Mouse (Mus musculus): ENCODE results near the gene Sppl3. TPM values are rescaled to one million over a fixed set of nuclear protein-coding genes. Genes with fewer than 3 reads are reported as not detected.

Gene Sppl3
- polyA plus RNA-seq, 1 experiment from 2014 or later: 39.4 TPM

DNA sequence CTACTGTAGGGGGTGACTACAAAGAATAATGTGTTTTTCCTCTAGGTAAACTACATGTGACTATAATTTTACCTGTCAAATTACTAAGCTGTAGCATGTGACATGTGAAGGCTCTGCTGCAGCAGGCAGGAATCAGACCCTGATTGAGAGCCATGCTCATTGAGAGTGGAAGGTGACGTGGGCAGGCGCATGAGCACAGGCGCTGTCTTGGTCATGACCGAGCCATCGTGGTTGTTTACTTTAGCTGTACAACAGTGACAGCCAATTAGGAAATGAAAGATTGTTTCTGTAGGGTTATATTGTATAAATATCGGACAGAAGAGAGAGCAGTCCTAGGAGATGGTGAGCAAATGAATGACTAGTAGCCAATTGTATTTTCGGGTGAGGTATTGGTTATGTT, 11.1 kb downstream of the Sppl3 start:
- Histone ChIP-seq H3K4me3 (replicated peaks; ENCODE audit: low read depth, low read length) (no peak overlapping the region), H3K27ac (no peak overlapping the region), H3K27me3 (ENCODE audit: insufficient read depth, low read length) (no peaks in the 10 kb centered on the region), H3K4me2 (ENCODE audit: low read length) (no peak overlapping the region), H3K36me3 (ENCODE audit: insufficient read depth, low read length) (no peaks in the 10 kb centered on the region), H3K4me1 (replicated peaks; ENCODE audit: insufficient read depth, low read length) (0 out of 2 replicates have a peak, but pooled peaks cover 11% of the 10 kb centered on the region), H3K9me3 (replicated peaks; ENCODE audit: low read length) (no peaks in the 10 kb centered on the region), H3K9ac (ENCODE audit: low read depth, low read length) (no peak overlapping the region)
- ATAC-seq (replicated peaks; ENCODE audit: low FRiP score, low read depth): no peak
- no peak for DNase-seq (ENCODE audit: low spot score)
- 69% methylated on average over 7 of the region's 7 CpGs for WGBS
- no peak for TF ChIP-seq CTCF (IDR thresholded peaks at IDR 0.05; ENCODE audit: low read depth)

DNA sequence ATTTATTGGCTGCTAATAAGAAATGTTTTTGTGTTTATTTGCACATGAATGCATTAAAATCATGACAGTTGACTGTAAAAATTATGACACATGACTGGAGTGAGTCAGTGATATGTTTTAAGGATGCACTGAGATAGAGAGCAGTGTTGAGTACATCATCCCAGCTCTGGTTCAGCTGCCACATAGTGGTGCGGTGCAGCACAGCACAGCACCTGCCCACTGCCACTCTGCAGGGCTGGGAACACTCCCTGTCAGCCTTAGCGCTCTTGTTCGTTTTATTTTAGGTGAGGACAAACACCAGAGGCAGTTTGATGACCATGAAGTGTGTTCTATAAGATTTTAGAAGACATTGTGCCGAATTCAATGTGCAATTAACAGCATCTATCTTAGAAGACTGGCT, 15.2 kb downstream of the Sppl3 start:
- H3K9me3 ChIP-seq (replicated peaks; ENCODE audit: low read length): no peaks in the 10 kb centered on the region
- 57% methylated on average over 4 of the region's 4 CpGs for WGBS
- no peak for DNase-seq (ENCODE audit: low spot score)
- H3K4me3 ChIP-seq (replicated peaks; ENCODE audit: low read depth, low read length): no peak overlapping the region
- H3K4me2 ChIP-seq (ENCODE audit: low read length): no peak overlapping the region
- no peaks in the 10 kb centered on the region for H3K4me1 ChIP-seq (replicated peaks; ENCODE audit: insufficient read depth, low read length)
- H3K9ac ChIP-seq (ENCODE audit: low read depth, low read length): no peak overlapping the region
- TF ChIP-seq CTCF (IDR thresholded peaks at IDR 0.05; ENCODE audit: low read depth): no peak
- H3K36me3 ChIP-seq (ENCODE audit: insufficient read depth, low read length): no peaks in the 10 kb centered on the region
- H3K27me3 ChIP-seq (ENCODE audit: insufficient read depth, low read length): no peaks in the 10 kb centered on the region
- no peak for ATAC-seq (replicated peaks; ENCODE audit: low FRiP score, low read depth)
- no peak overlapping the region for H3K27ac ChIP-seq

DNA sequence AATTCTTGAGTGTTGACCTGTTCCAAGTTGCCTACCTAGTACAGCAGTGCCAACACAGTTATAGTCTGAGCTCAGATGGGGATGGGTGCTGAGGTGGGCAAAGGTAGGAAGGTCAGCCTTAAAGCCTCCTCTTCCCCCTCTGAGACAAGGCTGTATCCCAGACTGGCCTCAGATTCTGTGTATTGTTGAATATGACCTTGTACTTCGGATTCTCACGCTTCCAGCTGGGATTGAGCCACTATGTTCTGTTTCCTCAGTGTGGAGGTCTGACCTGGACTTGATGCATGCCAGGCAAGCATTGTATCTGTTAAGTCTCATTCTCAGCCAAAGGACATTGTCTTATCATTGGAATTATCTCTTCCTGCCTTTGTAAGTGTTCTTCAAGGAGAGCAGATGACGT, 16.2 kb downstream of the Sppl3 start:
- ATAC-seq (replicated peaks; ENCODE audit: low FRiP score, low read depth) (no peak), DNase-seq (ENCODE audit: low spot score) (no peak)
- no peaks in the 10 kb centered on the region for H3K27me3 ChIP-seq (ENCODE audit: insufficient read depth, low read length)
- H3K4me1 ChIP-seq (replicated peaks; ENCODE audit: insufficient read depth, low read length): no peaks in the 10 kb centered on the region; the same call in 1 of the 2 replicates
- WGBS: 80% methylated on average over 3 of the region's 3 CpGs
- no peak overlapping the region for H3K4me2 ChIP-seq (ENCODE audit: low read length)
- no peaks in the 10 kb centered on the region for H3K9me3 ChIP-seq (replicated peaks; ENCODE audit: low read length)
- H3K27ac ChIP-seq: 0 out of 2 replicates have a peak overlapping the region, but pooled peaks have one; percentile 19
- no peaks in the 10 kb centered on the region for H3K36me3 ChIP-seq (ENCODE audit: insufficient read depth, low read length)
- no peak overlapping the region for H3K9ac ChIP-seq (ENCODE audit: low read depth, low read length)
- no peak overlapping the region for H3K4me3 ChIP-seq (replicated peaks; ENCODE audit: low read depth, low read length)
- no peak for TF ChIP-seq CTCF (IDR thresholded peaks at IDR 0.05; ENCODE audit: low read depth)

DNA sequence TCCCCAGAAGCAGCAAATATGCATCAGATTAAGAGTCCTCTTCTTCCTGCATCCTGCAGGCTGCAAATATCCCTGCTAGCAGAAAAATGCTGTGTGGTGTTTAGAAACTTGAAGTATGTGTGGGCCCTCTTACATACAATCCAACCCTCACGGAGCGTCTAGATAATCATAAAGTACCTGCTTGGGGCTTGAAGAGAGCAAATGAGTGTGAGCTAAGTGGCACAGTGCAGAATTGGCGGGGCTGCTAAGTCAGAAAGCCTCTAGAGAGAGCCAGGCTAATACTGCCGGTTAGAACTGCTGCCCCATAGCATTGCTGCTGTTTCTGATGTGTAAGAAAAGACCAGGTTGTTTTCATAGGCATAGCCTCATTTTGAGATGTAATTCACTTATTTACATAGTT, 18.0 kb downstream of the Sppl3 start:
- DNase-seq (ENCODE audit: low spot score) (no peak), ATAC-seq (replicated peaks; ENCODE audit: low FRiP score, low read depth) (no peak)
- no peaks in the 10 kb centered on the region for H3K27me3 ChIP-seq (ENCODE audit: insufficient read depth, low read length)
- no peak overlapping the region for H3K27ac ChIP-seq
- WGBS: 91% methylated on average over 4 of the region's 4 CpGs
- no peaks in the 10 kb centered on the region for H3K9me3 ChIP-seq (replicated peaks; ENCODE audit: low read length)
- H3K4me1 ChIP-seq (replicated peaks; ENCODE audit: insufficient read depth, low read length): peaks cover 3% of the 10 kb centered on the region; the same call in 1 of the 2 replicates
- no peaks in the 10 kb centered on the region for H3K36me3 ChIP-seq (ENCODE audit: insufficient read depth, low read length)
- no peak for TF ChIP-seq CTCF (IDR thresholded peaks at IDR 0.05; ENCODE audit: low read depth)
- H3K9ac ChIP-seq (ENCODE audit: low read depth, low read length): no peak overlapping the region
- no peak overlapping the region for H3K4me3 ChIP-seq (replicated peaks; ENCODE audit: low read depth, low read length)
- H3K4me2 ChIP-seq (ENCODE audit: low read length): no peak overlapping the region

DNA sequence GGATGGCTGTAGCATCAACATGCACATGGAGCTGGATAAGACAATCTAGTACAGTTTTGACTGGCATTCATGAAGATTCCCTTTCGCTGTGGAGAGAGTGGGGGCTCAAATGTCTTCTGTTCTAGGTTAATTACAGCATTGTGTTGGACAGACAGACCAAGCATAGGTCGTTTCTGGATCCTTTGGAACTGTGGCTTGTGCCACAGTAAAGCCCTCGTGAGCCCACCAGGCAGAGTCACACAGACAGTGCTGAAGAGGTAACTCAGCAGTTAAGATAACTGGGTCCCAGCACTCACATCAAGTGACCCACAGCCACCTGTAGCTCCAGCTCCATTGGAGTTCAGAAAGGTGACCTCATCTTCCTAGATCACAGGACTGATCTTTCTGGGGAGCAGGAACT, 18.6 kb downstream of the Sppl3 start:
- H3K36me3 ChIP-seq (ENCODE audit: insufficient read depth, low read length): no peaks in the 10 kb centered on the region
- H3K4me2 ChIP-seq (ENCODE audit: low read length): no peak overlapping the region
- no peaks in the 10 kb centered on the region for H3K27me3 ChIP-seq (ENCODE audit: insufficient read depth, low read length)
- WGBS: 85% methylated on average over 3 of the region's 3 CpGs
- no peak for DNase-seq (ENCODE audit: low spot score)
- no peak for TF ChIP-seq CTCF (IDR thresholded peaks at IDR 0.05; ENCODE audit: low read depth)
- no peak for ATAC-seq (replicated peaks; ENCODE audit: low FRiP score, low read depth)
- H3K27ac ChIP-seq: no peak overlapping the region
- no peaks in the 10 kb centered on the region for H3K9me3 ChIP-seq (replicated peaks; ENCODE audit: low read length)
- no peak overlapping the region for H3K9ac ChIP-seq (ENCODE audit: low read depth, low read length)
- no peak overlapping the region for H3K4me3 ChIP-seq (replicated peaks; ENCODE audit: low read depth, low read length)
- peaks cover 3% of the 10 kb centered on the region; the same call in 1 of the 2 replicates for H3K4me1 ChIP-seq (replicated peaks; ENCODE audit: insufficient read depth, low read length)

DNA sequence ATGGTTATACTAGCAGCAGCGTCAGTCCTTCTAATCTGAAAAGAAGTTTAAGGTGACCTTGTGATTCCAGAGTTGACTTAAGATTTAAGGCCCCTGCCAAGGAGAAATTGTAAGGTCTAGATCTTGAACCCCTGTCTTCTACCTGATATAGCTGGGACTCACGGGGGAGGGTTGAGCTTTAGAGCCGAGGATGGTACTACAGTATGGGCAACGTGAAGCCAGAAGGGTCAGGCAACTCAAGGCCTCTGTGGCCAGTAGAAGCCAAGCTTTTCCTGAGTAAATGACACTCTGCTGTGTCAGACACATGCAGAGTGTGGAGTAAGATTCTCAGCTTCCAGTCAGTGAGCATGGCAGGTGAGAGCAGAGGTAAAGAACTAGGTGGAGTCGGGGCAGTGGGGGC, 20.6 kb downstream of the Sppl3 start:
- H3K9me3 ChIP-seq (replicated peaks; ENCODE audit: low read length): no peaks in the 10 kb centered on the region
- ATAC-seq (replicated peaks; ENCODE audit: low FRiP score, low read depth) (no peak), DNase-seq (ENCODE audit: low spot score) (no peak)
- H3K9ac ChIP-seq (ENCODE audit: low read depth, low read length): no peak overlapping the region
- 58% methylated on average over 5 of the region's 5 CpGs for WGBS
- no peaks in the 10 kb centered on the region for H3K27me3 ChIP-seq (ENCODE audit: insufficient read depth, low read length)
- H3K36me3 ChIP-seq (ENCODE audit: insufficient read depth, low read length): no peaks in the 10 kb centered on the region
- peaks cover 3% of the 10 kb centered on the region; the same call in 1 of the 2 replicates for H3K4me1 ChIP-seq (replicated peaks; ENCODE audit: insufficient read depth, low read length)
- no peak overlapping the region for H3K4me3 ChIP-seq (replicated peaks; ENCODE audit: low read depth, low read length)
- H3K4me2 ChIP-seq (ENCODE audit: low read length): no peak overlapping the region
- H3K27ac ChIP-seq: no peak overlapping the region
- TF ChIP-seq CTCF (IDR thresholded peaks at IDR 0.05; ENCODE audit: low read depth): no peak

DNA sequence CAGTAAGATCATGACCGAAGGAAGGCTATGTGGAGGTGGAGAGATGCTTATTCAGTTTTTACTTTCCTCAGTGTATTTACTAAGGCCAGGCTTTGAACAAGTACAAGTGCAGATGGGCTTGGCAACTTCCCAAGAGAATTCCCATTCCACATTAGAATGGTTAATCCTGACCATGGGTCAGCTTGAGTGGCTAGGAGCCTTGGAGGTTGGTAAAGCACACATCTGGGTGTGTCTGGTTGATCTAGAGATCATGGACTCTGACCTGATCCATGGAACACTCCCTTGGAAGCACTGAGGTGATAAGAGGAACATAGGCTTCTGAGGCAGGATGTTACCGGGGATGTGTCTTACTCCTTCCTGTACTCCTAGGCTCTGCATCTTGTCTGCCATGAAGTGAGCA, 21.7 kb downstream of the Sppl3 start:
- Histone ChIP-seq H3K27me3 (ENCODE audit: insufficient read depth, low read length) (no peaks in the 10 kb centered on the region), H3K36me3 (ENCODE audit: insufficient read depth, low read length) (no peaks in the 10 kb centered on the region), H3K4me3 (replicated peaks; ENCODE audit: low read depth, low read length) (no peak overlapping the region), H3K9me3 (replicated peaks; ENCODE audit: low read length) (no peaks in the 10 kb centered on the region), H3K4me2 (ENCODE audit: low read length) (no peak overlapping the region), H3K27ac (no peak overlapping the region), H3K9ac (ENCODE audit: low read depth, low read length) (no peak overlapping the region), H3K4me1 (replicated peaks; ENCODE audit: insufficient read depth, low read length) (peaks cover 3% of the 10 kb centered on the region; the same call in 1 of the 2 replicates)
- no peak for ATAC-seq (replicated peaks; ENCODE audit: low FRiP score, low read depth)
- DNase-seq (ENCODE audit: low spot score): no peak
- TF ChIP-seq CTCF (IDR thresholded peaks at IDR 0.05; ENCODE audit: low read depth): no peak
- WGBS: 86% methylated on average over 2 of the region's 2 CpGs

Measured in kidney, postnatal 0 days (tissue).